ENCODE assay signal across 22 mouse cellular contexts in genomic region chr3:68531908-68532307, GRCm38 (mm10).
DNase-seq lines count a peak whose midpoint lies in the region; TF ChIP-seq lines count a peak whose summit lies in the region.
"Had no signal": no experiment of that assay in that cellular context is flagged by ENCODE, and none has a peak within 500 bp of the region (broad histone marks: within the 10 kb centered on the region; RNA-seq: fewer than 3 reads in every experiment).

No protein-coding gene starts in this region.

- no peak for TF ChIP-seq POLR2A in heart, adult 2 months (IDR thresholded peaks at IDR 0.05; ENCODE audit: insufficient read depth, low read depth, low read length)
- no peak for TF ChIP-seq POLR2A in lung, adult 2 months (IDR thresholded peaks at IDR 0.05; ENCODE audit: borderline replicate concordance, extremely low read depth, low read depth, low read length)

- 70% methylated on average over 4 of the region's 4 CpGs for WGBS in heart, adult 2 months
- 81% methylated on average over 4 of the region's 4 CpGs for WGBS in lung, adult 2 months

- H3K27ac ChIP-seq in heart, adult 2 months, result no peak overlapping the region
- H3K27ac ChIP-seq: embryonic facial prominence, embryonic 10.5 days; embryonic facial prominence, embryonic 12.5 days; forebrain, embryonic 13.5 days; forebrain, embryonic 15.5 days had no signal

- H3K4me3 ChIP-seq in heart, adult 2 months, result no peak overlapping the region
- H3K4me3 ChIP-seq in lung, adult 2 months (replicated peaks; ENCODE audit: extremely low read depth, low read depth, low read length), result no peak overlapping the region
- H3K4me3 ChIP-seq: embryonic facial prominence, embryonic 10.5 days; embryonic facial prominence, embryonic 12.5 days; forebrain, embryonic 13.5 days; forebrain, embryonic 15.5 days had no signal

- peaks cover 6% of the 10 kb centered on the region for H3K36me3 ChIP-seq in heart, adult 2 months (ENCODE audit: control insufficient read depth, insufficient read depth, low read length)
- H3K36me3 ChIP-seq: embryonic facial prominence, embryonic 12.5 days; forebrain, embryonic 15.5 days had no signal

- intact Hi-C loops in heart, adult 2 months (cut with DNase I), result no loop called here

- no peak for TF ChIP-seq CTCF in heart, adult 2 months (IDR thresholded peaks at IDR 0.05)
- TF ChIP-seq CTCF in lung, adult 2 months (IDR thresholded peaks at IDR 0.05; ENCODE audit: insufficient read depth, low read length), result no peak

- H3K9ac ChIP-seq in heart, adult 2 months (ENCODE audit: low read depth, low read length), result no peak overlapping the region
- H3K9ac ChIP-seq: embryonic facial prominence, embryonic 12.5 days; forebrain, embryonic 13.5 days; forebrain, embryonic 15.5 days; forebrain, postnatal 0 days had no signal

- TF ChIP-seq EP300 in heart, adult 2 months (IDR thresholded peaks at IDR 0.05; ENCODE audit: insufficient read depth, low read depth, low read length), result no peak

- peaks cover 1% of the 10 kb centered on the region for H3K4me1 ChIP-seq in heart, adult 2 months (ENCODE audit: control insufficient read depth, insufficient read depth, low read length)
- H3K4me1 ChIP-seq in lung, adult 2 months (ENCODE audit: control insufficient read depth, insufficient read depth, low read length), result peaks cover 5% of the 10 kb centered on the region
- H3K4me1 ChIP-seq: forebrain, embryonic 13.5 days; forebrain, embryonic 15.5 days had no signal

- H3K79me2 ChIP-seq in heart, adult 2 months (replicated peaks; ENCODE audit: control insufficient read depth, insufficient read depth, low read length), result peaks cover 8% of the 10 kb centered on the region

- peak; percentile 42 for DNase-seq in heart, adult 11 months
- no peak for DNase-seq in heart, adult 2 months
- peak; percentile 67 for DNase-seq in layer of hippocampus, adult 9-11 months
- no peak for DNase-seq in layer of hippocampus, postnatal 25 days (ENCODE audit: extremely low spot score in 1 of 2, low spot score in 1 of 2)
- DNase-seq in brain, adult 2 months (ENCODE audit: low read depth, low spot score), result peak; percentile 86
- no peak for DNase-seq in gastrocnemius, postnatal 4 days (ENCODE audit: low spot score in 2 of 2)
- no peak for DNase-seq in lung, adult 2 months
- DNase-seq: adrenal gland, adult 8-10 months; adrenal gland, postnatal 14 days; adrenal gland, postnatal 36 days; cerebellum, adult 11 months; cerebellum, adult 18-20 months; cerebellum, adult 8-10 months; cerebellum, adult 9-11 months; cerebellum, postnatal 14 days; cerebellum, postnatal 36 days; forebrain, postnatal 0 days had no signal

- H3K27me3 ChIP-seq in heart, adult 2 months (ENCODE audit: control insufficient read depth, insufficient read depth, low read length), result no peaks in the 10 kb centered on the region
- H3K27me3 ChIP-seq: embryonic facial prominence, embryonic 12.5 days; forebrain, embryonic 13.5 days; forebrain, embryonic 15.5 days; Patski had no signal

Comparison
In these comparisons a context has a peak if more than half of its experiments do, and no peak if none do; other contexts are left out.
1. DNase-seq: peak in heart, adult 11 months (single experiment), layer of hippocampus, adult 9-11 months (single experiment) and brain, adult 2 months (single experiment); none in heart, adult 2 months (0 of 2), layer of hippocampus, postnatal 25 days (0 of 2), gastrocnemius, postnatal 4 days (0 of 2) and lung, adult 2 months (single experiment).